Mouse (Mus musculus): ENCODE measurements around the gene Abcc6.
A peak's percentile ranks its signal among the peaks of the same experiment; 100 is the strongest.

The Abcc6 gene

GRCm38 (mm10) chr7:46030145-46030488 lies at the start of gene Abcc6:
Abcc6 (minus strand) TSS chr7:46030302.
- no peak for DNase-seq (ENCODE audit: extremely low read depth, low read depth, low spot score)

- DNase-seq (ENCODE audit: extremely low read depth, low read depth, low spot score), result no peak
These were observed 47.6 kb upstream of the Abcc6 start for GRCm38 (mm10) chr7:46077675-46078074.

- DNase-seq (ENCODE audit: extremely low read depth, low read depth, low spot score), result no peak
These were observed 46.7 kb upstream of the Abcc6 start for GRCm38 (mm10) chr7:46076844-46077243.

GRCm38 (mm10) chr7:46068831-46069230 lies 38.7 kb upstream of the Abcc6 start:
- no peak for DNase-seq (ENCODE audit: extremely low read depth, low read depth, low spot score)

GRCm38 (mm10) chr7:46063296-46063695 lies 33.2 kb upstream of the Abcc6 start:
- DNase-seq (ENCODE audit: extremely low read depth, low read depth, low spot score), result no peak

- no peak for DNase-seq (ENCODE audit: extremely low read depth, low read depth, low spot score)
These were observed 31.5 kb upstream of the Abcc6 start for GRCm38 (mm10) chr7:46061614-46062013.

GRCm38 (mm10) chr7:46060688-46061087 lies 30.6 kb upstream of the Abcc6 start:
- no peak for DNase-seq (ENCODE audit: extremely low read depth, low read depth, low spot score)

GRCm38 (mm10) chr7:46058882-46059281 lies 28.8 kb upstream of the Abcc6 start:
- DNase-seq (ENCODE audit: extremely low read depth, low read depth, low spot score), result no peak

- DNase-seq (ENCODE audit: extremely low read depth, low read depth, low spot score), result no peak
These were observed 23.5 kb upstream of the Abcc6 start for GRCm38 (mm10) chr7:46053566-46053965.

GRCm38 (mm10) chr7:46052161-46052821 lies 22.2 kb upstream of the Abcc6 start:
- no peak for DNase-seq (ENCODE audit: extremely low read depth, low read depth, low spot score)

- no peak for DNase-seq (ENCODE audit: extremely low read depth, low read depth, low spot score)
These were observed 19.9 kb upstream of the Abcc6 start for GRCm38 (mm10) chr7:46049981-46050380.

- DNase-seq (ENCODE audit: extremely low read depth, low read depth, low spot score), result no peak
These were observed 17.9 kb upstream of the Abcc6 start for GRCm38 (mm10) chr7:46047873-46048562.

GRCm38 (mm10) chr7:46045882-46046281 lies 15.8 kb upstream of the Abcc6 start:
- DNase-seq (ENCODE audit: extremely low read depth, low read depth, low spot score), result no peak

GRCm38 (mm10) chr7:46044106-46044505 lies 14.0 kb upstream of the Abcc6 start:
- no peak for DNase-seq (ENCODE audit: extremely low read depth, low read depth, low spot score)

GRCm38 (mm10) chr7:46039873-46040272 lies 9.8 kb upstream of the Abcc6 start:
- no peak for DNase-seq (ENCODE audit: extremely low read depth, low read depth, low spot score)

- DNase-seq (ENCODE audit: extremely low read depth, low read depth, low spot score), result no peak
These were observed 7.3 kb upstream of the Abcc6 start for GRCm38 (mm10) chr7:46037433-46037832.

GRCm38 (mm10) chr7:46035468-46035867 lies 5.4 kb upstream of the Abcc6 start:
- no peak for DNase-seq (ENCODE audit: extremely low read depth, low read depth, low spot score)

GRCm38 (mm10) chr7:46034991-46035390 lies 4.9 kb upstream of the Abcc6 start:
- peak; percentile 59 for DNase-seq (ENCODE audit: extremely low read depth, low read depth, low spot score)

- DNase-seq (ENCODE audit: extremely low read depth, low read depth, low spot score), result no peak
These were observed 3.8 kb upstream of the Abcc6 start for GRCm38 (mm10) chr7:46033870-46034337.

GRCm38 (mm10) chr7:46033109-46033869 lies 3.2 kb upstream of the Abcc6 start, which contains the start of gene Nomo1:
Nomo1 (plus strand) TSS chr7:46033698.
- DNase-seq (ENCODE audit: extremely low read depth, low read depth, low spot score), result peak; percentile 30

GRCm38 (mm10) chr7:46031075-46031474 lies 973 bp upstream of the Abcc6 start:
- DNase-seq (ENCODE audit: extremely low read depth, low read depth, low spot score), result no peak
